Mouse (Mus musculus) thymus, adult 2 months (tissue): ENCODE data around the gene Parvg.

Experiments used
- CTCF ChIP-seq: fragments of 200-500 bp; IDR thresholded peaks from 2 replicates; pipeline ENCODE4 v1.5.1; 2012; ENCODE audit warnings: mild to moderate bottlenecking, control low read depth, low read length, moderate library complexity, borderline replicate concordance; ENCODE audit not compliant: control insufficient read depth, poor library complexity, insufficient read depth; ENCODE audit errors: extremely low read depth
- POLR2A ChIP-seq: fragments of 200-500 bp; IDR thresholded peaks from 2 replicates; pipeline ENCODE4 v1.6.1; 2012; ENCODE audit warnings: mild to moderate bottlenecking, low read length, control low read depth, moderate library complexity; ENCODE audit not compliant: control insufficient read depth, poor library complexity, insufficient read depth; ENCODE audit errors: extremely low read depth

DNA sequence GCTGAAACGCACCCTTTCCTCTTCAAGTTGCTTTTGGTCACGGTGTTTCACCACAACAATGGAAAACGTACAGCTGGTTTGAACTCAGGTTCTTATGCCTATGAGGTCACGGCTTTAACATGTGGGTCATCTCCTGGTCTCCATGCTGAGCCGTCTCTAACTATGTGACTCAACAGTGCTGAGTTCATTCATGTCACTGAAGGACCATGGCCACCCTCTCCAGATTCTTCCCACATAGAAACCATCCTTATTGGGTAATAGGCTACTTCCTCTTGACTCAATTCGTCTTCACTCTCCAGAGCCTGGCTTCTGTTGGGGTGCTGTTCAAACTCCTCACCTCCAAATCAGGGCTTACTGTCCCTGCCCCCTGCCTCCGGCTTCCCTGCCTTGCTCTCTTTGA, 27.5 kb downstream of the Parvg start:
- TF ChIP-seq CTCF (no peak), POLR2A (no peak)
